Mouse (Mus musculus): ENCODE data around the gene Prpf19. TPM values are rescaled to one million over a fixed set of nuclear protein-coding genes. Genes with fewer than 3 reads are reported as not detected.
A peak's percentile ranks its signal among the peaks of the same experiment; 100 is the strongest.

Gene Prpf19
- polyA plus RNA-seq, 1 experiment from 2014 or later: 50.9 TPM

DNA sequence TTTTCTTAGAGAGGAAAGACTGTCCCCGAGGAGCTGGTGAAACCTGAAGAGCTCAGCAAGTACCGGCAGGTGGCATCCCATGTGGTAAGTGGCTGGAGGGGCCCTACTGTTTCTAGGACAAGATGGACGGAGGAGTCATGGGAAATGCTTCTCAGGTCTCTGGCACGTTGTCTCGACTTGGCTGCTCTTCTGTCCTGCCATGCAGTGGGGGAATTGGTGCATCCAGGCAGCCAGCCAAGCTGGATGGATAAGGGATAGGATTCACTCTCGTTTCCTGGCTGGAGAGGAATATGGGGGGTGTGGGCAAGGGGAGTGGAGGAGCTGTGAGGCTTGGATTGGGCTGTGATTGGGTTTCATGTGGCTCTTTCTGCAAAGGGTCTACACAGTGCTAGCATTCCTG is 5.3 kb downstream of the Prpf19 start:
- Histone ChIP-seq H3K9ac (no peak overlapping the region), H3K36me3 (peaks cover 81% of the 10 kb centered on the region), H3K27me3 (no peaks in the 10 kb centered on the region), H3K4me3 (no peak overlapping the region), H3K4me1 (peaks cover 24% of the 10 kb centered on the region), H3K27ac (no peak overlapping the region), H3K9me3 (no peaks in the 10 kb centered on the region), H3K4me2 (replicated peaks) (no peak overlapping the region)
- WGBS: 87% methylated on average over 6 of the region's 6 CpGs
- no peak for ATAC-seq (ENCODE audit: low FRiP score, low read depth)

- Histone ChIP-seq H3K36me3 (peaks cover 88% of the 10 kb centered on the region), H3K4me1 (peaks cover 21% of the 10 kb centered on the region), H3K27ac (no peak overlapping the region)
Observed at GRCm38 (mm10) chr19:10901046-10901445, 6.0 kb downstream of the Prpf19 start.

GRCm38 (mm10) chr19:10904512-10904911 is 9.5 kb downstream of the Prpf19 start:
- WGBS: 90% methylated on average over 5 of the region's 5 CpGs
- peak overlapping the region; percentile 39; the same call in 1 of the 2 replicates for H3K27ac ChIP-seq
- no peaks in the 10 kb centered on the region for H3K27me3 ChIP-seq
- H3K4me1 ChIP-seq: peaks cover 20% of the 10 kb centered on the region
- no peak overlapping the region for H3K9ac ChIP-seq
- H3K36me3 ChIP-seq: peaks cover 87% of the 10 kb centered on the region
- no peak overlapping the region for H3K4me2 ChIP-seq (replicated peaks)
- no peaks in the 10 kb centered on the region for H3K9me3 ChIP-seq
- ATAC-seq (ENCODE audit: low FRiP score, low read depth): no peak
- no peak overlapping the region for H3K4me3 ChIP-seq

More at GRCm38 (mm10) chr19:10901046-10901445, 6.0 kb downstream of the Prpf19 start:
- 94% methylated on average over 5 of the region's 5 CpGs for WGBS
- Histone ChIP-seq H3K9me3 (no peaks in the 10 kb centered on the region), H3K4me3 (no peak overlapping the region), H3K4me2 (replicated peaks) (no peak overlapping the region), H3K27me3 (no peaks in the 10 kb centered on the region), H3K9ac (no peak overlapping the region)
- ATAC-seq (ENCODE audit: low FRiP score, low read depth): no peak

DNA sequence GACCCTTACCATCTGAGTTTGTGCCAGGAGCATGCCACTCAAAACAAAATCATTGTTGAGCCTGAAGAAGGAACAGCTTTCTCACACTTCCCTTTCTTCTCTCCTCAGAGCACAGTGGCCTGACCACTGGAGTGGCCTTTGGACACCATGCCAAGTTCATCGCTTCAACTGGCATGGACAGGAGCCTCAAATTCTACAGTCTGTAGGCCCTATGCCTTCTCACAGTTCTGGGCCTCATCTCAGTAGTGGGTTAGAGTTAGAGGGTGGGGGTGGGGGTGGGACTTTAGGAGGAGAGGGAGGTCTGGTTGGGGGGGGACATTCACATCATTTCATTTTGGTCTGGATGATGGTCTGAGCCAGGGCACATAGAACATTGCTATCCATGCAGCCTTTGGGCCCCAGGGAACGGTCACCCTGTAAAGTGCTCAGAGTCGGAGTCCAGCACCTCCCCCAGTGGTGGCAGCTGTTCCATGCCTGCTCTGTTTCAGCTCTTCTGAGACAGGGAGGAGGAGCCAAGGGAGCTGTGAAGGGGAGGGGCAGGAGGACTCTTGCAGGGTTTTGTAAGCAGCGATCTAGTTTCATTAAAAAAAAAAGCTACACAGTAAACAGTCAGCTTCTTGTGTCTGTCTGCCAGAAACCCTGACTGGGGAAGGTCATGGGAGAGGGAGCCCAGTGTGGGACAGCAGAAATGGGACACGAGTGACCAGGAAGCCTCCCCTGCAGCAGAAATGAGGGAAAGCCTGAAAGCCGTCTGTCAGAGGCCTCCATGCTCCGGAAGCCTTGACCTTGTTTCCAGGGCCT is 10.1 kb downstream of the Prpf19 start:
- H3K27me3 ChIP-seq: no peaks in the 10 kb centered on the region
- peak; percentile 71 for ATAC-seq (ENCODE audit: low FRiP score, low read depth)
- H3K4me2 ChIP-seq (replicated peaks): 0 out of 2 replicates have a peak overlapping the region, but pooled peaks have one; percentile 1
- H3K4me1 ChIP-seq: peaks cover 22% of the 10 kb centered on the region
- H3K9ac ChIP-seq: no peak overlapping the region
- peak overlapping the region; percentile 70; the same call in 1 of the 2 replicates for H3K27ac ChIP-seq
- 49% methylated on average over 7 of the region's 7 CpGs for WGBS
- H3K36me3 ChIP-seq: peaks cover 81% of the 10 kb centered on the region
- H3K4me3 ChIP-seq: no peak overlapping the region
- H3K9me3 ChIP-seq: no peaks in the 10 kb centered on the region

DNA sequence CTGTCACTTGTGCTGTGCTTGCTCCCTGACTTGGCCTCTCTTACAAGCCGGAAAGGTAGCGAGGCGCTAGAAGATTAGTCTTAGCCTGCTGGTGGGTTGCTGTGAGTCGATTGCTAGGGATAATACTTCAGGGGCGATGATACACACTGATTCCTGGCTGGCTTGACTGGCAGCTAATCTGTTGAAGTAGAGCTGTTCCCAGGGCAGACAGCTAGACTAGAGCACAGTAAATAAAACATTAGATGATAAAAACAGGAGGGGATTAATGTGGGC is 10.6 kb downstream of the Prpf19 start:
- Histone ChIP-seq H3K36me3 (peaks cover 76% of the 10 kb centered on the region), H3K4me3 (no peak overlapping the region), H3K9ac (no peak overlapping the region), H3K4me1 (peaks cover 26% of the 10 kb centered on the region), H3K27me3 (no peaks in the 10 kb centered on the region), H3K9me3 (no peaks in the 10 kb centered on the region), H3K4me2 (replicated peaks) (0 out of 2 replicates have a peak overlapping the region, but pooled peaks have one; percentile 1), H3K27ac (peak overlapping the region; percentile 70; the same call in 1 of the 2 replicates)
- 72% methylated on average over 5 of the region's 5 CpGs for WGBS
- no peak for ATAC-seq (ENCODE audit: low FRiP score, low read depth)

DNA sequence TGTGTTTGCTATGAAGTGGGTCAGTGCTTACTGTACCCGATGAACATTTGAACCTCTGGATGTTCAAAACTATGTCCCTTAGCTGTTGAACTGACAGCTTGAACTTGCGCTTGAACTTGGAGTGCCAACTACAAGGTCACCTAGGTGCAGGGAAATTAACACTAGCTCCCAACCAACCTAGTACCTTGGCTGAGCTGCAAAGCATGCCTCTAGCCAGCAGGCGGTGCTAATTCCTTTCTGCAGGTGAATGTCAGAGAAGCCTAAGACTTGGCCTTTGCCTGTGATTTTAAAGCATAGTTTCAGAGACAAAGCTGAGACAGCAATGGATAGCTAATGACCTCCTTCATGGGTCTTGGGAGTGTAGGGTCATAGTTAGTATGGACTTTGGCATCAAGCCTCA is 12.9 kb downstream of the Prpf19 start:
- WGBS: 61% methylated on average over 3 of the region's 3 CpGs
- Histone ChIP-seq H3K9ac (no peak overlapping the region), H3K4me3 (no peak overlapping the region), H3K27me3 (no peaks in the 10 kb centered on the region), H3K36me3 (peaks cover 54% of the 10 kb centered on the region), H3K4me1 (peaks cover 26% of the 10 kb centered on the region), H3K9me3 (no peaks in the 10 kb centered on the region), H3K4me2 (replicated peaks) (no peak overlapping the region), H3K27ac (no peak overlapping the region)
- ATAC-seq (ENCODE audit: low FRiP score, low read depth): no peak

DNA sequence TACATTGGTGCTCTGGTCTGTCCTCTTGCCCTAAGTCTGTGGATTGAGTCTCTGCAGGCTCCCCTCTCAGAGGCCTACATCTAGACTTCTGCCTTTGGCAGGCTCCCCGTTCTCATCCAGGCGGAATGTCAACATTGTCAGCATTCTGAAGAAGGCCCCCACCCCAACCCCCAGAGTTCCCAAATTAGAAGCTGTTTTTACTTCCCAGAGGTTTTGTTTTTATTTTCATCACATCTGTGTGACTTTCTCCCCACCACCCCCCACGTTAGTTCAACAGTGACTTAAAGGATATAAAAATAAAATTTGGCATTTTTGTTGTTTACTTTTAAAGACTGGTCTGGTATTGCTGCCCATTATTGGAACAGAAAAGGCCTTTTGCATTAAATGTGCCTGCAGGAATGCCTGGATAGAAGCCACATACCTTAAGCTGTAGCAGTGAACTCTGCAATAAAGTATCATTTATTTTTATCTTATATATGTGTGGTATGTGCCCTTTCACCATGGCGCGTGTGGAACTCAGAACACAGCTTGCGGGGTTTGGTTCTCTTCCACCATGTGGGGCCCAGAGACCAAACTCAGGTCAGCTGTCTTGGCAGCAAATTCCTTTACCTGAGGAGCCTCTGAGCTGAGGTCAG is 14.2 kb downstream of the Prpf19 start:
- 62% methylated on average over 6 of the region's 6 CpGs for WGBS
- Histone ChIP-seq H3K9me3 (no peaks in the 10 kb centered on the region), H3K27me3 (no peaks in the 10 kb centered on the region), H3K36me3 (peaks cover 41% of the 10 kb centered on the region), H3K27ac (peak overlapping the region; percentile 83), H3K4me3 (no peak overlapping the region), H3K4me1 (peaks cover 26% of the 10 kb centered on the region), H3K9ac (0 out of 2 replicates have a peak overlapping the region, but pooled peaks have one; percentile 19), H3K4me2 (replicated peaks) (0 out of 2 replicates have a peak overlapping the region, but pooled peaks have one; percentile 7)
- ATAC-seq (ENCODE audit: low FRiP score, low read depth): peak; percentile 82

DNA sequence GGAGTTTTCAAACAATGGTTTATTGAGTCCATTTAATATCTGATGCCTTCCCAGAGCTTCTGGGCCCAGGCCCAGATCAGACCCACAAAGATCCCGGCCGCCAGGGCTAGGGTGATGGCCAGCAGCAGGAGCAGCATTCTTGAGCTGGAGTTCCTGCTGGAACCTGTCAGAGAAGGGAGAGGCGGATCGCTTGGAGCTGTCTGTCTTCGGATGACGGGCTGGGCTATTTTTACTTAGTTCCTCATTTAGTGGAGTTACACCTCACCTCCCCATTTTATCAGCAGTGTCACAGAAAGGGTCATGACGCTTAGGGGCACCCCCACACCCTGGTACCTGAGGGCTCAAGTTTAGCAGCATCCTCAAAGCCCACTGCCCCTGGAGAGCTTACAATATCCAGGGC is 19.3 kb downstream of the Prpf19 start:
- Histone ChIP-seq H3K27me3 (0 out of 2 replicates have a peak, but pooled peaks cover 5% of the 10 kb centered on the region), H3K4me2 (replicated peaks) (no peak overlapping the region), H3K9ac (no peak overlapping the region), H3K4me1 (peaks cover 8% of the 10 kb centered on the region; the same call in 1 of the 2 replicates), H3K36me3 (no peaks in the 10 kb centered on the region), H3K4me3 (no peak overlapping the region), H3K9me3 (no peaks in the 10 kb centered on the region), H3K27ac (no peak overlapping the region)
- ATAC-seq (ENCODE audit: low FRiP score, low read depth): no peak
- WGBS: 62% methylated on average over 7 of the region's 7 CpGs

DNA sequence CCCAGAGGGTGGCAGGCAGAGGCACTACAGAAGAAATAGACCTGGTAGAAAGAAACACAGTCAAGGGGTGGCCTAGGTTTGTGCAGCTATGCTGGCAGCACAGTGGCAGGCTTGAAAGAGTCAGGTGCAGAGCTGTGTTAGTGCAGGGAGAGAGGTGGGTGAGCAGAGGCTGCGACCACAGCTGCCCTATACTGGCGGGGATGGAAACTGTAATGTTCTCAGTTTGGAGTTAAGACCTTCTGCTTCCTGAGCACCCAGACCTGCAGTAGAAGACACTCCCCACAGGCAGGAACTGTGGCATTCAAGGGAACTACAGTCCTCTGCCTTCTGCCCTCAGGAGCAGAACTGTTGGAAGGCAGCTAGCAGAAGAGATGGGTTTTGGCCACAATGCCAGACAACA is 19.8 kb downstream of the Prpf19 start:
- Histone ChIP-seq H3K4me1 (peaks cover 4% of the 10 kb centered on the region; the same call in 1 of the 2 replicates), H3K27ac (no peak overlapping the region), H3K36me3 (no peaks in the 10 kb centered on the region), H3K9ac (no peak overlapping the region), H3K4me3 (no peak overlapping the region), H3K9me3 (no peaks in the 10 kb centered on the region), H3K27me3 (0 out of 2 replicates have a peak, but pooled peaks cover 5% of the 10 kb centered on the region), H3K4me2 (replicated peaks) (no peak overlapping the region)
- no peak for ATAC-seq (ENCODE audit: low FRiP score, low read depth)
- 75% methylated on average over 2 of the region's 2 CpGs for WGBS

DNA sequence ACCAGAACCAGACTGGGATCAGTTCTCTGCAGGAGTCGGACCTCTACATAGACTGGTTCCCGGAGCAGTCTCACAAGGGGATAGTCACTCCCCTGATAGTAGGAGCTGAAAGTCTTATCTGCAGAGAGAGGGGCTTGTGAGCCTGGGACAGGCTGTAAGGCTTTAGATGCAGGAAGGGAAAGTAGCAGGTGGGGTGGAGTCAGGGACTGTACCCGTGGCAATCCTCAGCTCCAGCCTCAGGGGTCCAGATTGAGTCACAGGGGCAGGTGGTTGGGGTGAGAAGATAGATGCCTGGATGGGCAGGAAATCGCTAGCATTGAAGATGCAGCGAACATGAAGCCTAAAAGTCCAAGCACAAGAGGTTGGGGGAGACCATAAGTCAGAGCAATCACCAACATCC is 21.5 kb downstream of the Prpf19 start:
- H3K36me3 ChIP-seq: no peaks in the 10 kb centered on the region
- WGBS: 59% methylated on average over 5 of the region's 5 CpGs
- H3K27ac ChIP-seq: no peak overlapping the region
- ATAC-seq (ENCODE audit: low FRiP score, low read depth): no peak
- no peak overlapping the region for H3K4me2 ChIP-seq (replicated peaks)
- H3K4me1 ChIP-seq: no peaks in the 10 kb centered on the region
- no peak overlapping the region for H3K4me3 ChIP-seq
- no peaks in the 10 kb centered on the region for H3K9me3 ChIP-seq
- H3K27me3 ChIP-seq: 0 out of 2 replicates have a peak, but pooled peaks cover 5% of the 10 kb centered on the region
- no peak overlapping the region; the same call in 1 of the 2 replicates for H3K9ac ChIP-seq

DNA sequence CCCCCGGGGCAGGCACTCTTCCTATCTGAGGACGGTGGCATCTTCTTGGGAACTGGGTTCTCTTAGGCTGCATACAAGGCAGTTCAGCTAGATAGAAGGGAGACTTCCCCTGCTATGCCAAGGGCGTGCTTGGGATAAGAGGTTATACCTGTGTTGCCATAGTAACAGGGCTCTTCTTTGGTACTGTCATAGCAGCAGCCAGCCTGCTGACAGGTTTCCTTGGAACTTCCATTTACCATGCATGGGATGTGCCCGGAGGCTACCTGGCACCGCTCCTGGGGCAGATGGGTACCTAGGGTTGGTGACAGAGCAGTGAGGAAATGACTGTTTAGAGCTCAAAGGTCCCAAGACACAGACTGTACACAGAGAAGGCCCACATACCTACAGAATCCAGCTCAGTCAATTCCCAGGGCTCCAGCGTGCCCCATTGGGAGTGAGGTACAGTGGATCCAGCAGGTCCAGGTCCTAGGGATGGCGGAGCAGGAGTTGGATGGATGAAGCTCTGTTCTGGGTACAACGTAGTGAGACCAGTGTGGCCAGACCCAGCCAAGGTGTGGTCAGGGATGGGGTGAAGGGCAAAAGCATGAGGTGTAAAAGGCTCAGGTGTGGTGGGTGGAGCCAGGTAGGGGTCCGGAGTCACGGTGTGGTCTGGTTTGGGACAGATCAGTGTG is 23.4 kb downstream of the Prpf19 start:
- Histone ChIP-seq H3K9me3 (no peaks in the 10 kb centered on the region), H3K27ac (no peak overlapping the region), H3K4me1 (no peaks in the 10 kb centered on the region), H3K9ac (no peak overlapping the region), H3K4me2 (replicated peaks) (no peak overlapping the region), H3K36me3 (no peaks in the 10 kb centered on the region), H3K4me3 (no peak overlapping the region), H3K27me3 (0 out of 2 replicates have a peak, but pooled peaks cover 5% of the 10 kb centered on the region)
- WGBS: 85% methylated on average over 10 of the region's 10 CpGs
- no peak for ATAC-seq (ENCODE audit: low FRiP score, low read depth)

- Histone ChIP-seq H3K27ac (no peak within 1 kb of the TSS), H3K27me3 (0 out of 2 replicates have a peak, but pooled peaks cover 4% of the 10 kb centered on the region), H3K36me3 (no peaks in the 10 kb centered on the region), H3K4me1 (0 out of 2 replicates have a peak, but pooled peaks cover under 1% of the 10 kb centered on the region), H3K4me2 (replicated peaks) (no peak within 1 kb of the TSS), H3K9me3 (no peaks in the 10 kb centered on the region), H3K9ac (no peak within 1 kb of the TSS), H3K4me3 (no peak within 1 kb of the TSS)
- WGBS: 59% methylated on average over 2 of the region's 2 CpGs
- no peak for ATAC-seq (ENCODE audit: low FRiP score, low read depth)
Observed at GRCm38 (mm10) chr19:10920532-10920931, 25.5 kb downstream of the Prpf19 start, which contains the start of gene Zp1. Gene Zp1, minus strand, starts transcription at chr19:10920632.
